Mouse (Mus musculus) heart, postnatal 0 days (tissue): Measurements from ENCODE around the gene Adcy2. TPM values are rescaled to one million over a fixed set of nuclear protein-coding genes. Genes with fewer than 3 reads are reported as not detected.

Experiments
- ATAC-seq: fragments of 200-750 bp; cut with Nextera tagmentation; 2 replicates; pipeline ENCODE4 v1.8.0; 2017; ENCODE audit warnings: low read depth, moderate number of reproducible peaks, moderate library complexity; ENCODE audit not compliant: insufficient read depth
- DNase-seq: peaks from one replicate; pipeline ENCODE4 v3.0.0-alpha.2; 2016; ENCODE audit warnings: low spot score
- H3K27ac ChIP-seq: fragments of 300-500 bp; sonication (generic); 2 replicates; pipeline ENCODE4 v1.5.1; 2014; ENCODE audit warnings: low read depth, mild to moderate bottlenecking
- H3K27me3 ChIP-seq: fragments of 300-500 bp; sonication (generic); 2 replicates; pipeline ENCODE4 v1.6.1; 2014; ENCODE audit warnings: low read length, mixed read lengths; ENCODE audit not compliant: control insufficient read depth, insufficient read depth
- H3K36me3 ChIP-seq: fragments of 300-500 bp; sonication (generic); replicated peaks from 2 replicates; pipeline ENCODE4 v1.6.1; 2014; ENCODE audit warnings: low read length, mixed read lengths; ENCODE audit not compliant: control insufficient read depth, insufficient read depth
- H3K4me1 ChIP-seq: fragments of 300-500 bp; sonication (generic); 2 replicates; pipeline ENCODE4 v1.6.1; 2014; ENCODE audit warnings: antibody characterized with exemption; ENCODE audit not compliant: control insufficient read depth, insufficient read depth
- H3K4me2 ChIP-seq: fragments of 300-500 bp; sonication (generic); 2 replicates; pipeline ENCODE4 v1.6.1; 2014; ENCODE audit warnings: low read depth, mild to moderate bottlenecking, low read length, moderate library complexity
- H3K4me3 ChIP-seq: fragments of 300-500 bp; sonication (generic); 2 replicates; pipeline ENCODE4 v1.5.1; 2014; ENCODE audit warnings: low read depth, low read length
- H3K9ac ChIP-seq: fragments of 300-500 bp; sonication (generic); replicated peaks from 2 replicates; pipeline ENCODE4 v1.6.1; 2014; ENCODE audit warnings: low read depth, low read length, mixed read lengths
- H3K9me3 ChIP-seq: fragments of 300-500 bp; sonication (generic); replicated peaks from 2 replicates; pipeline ENCODE4 v1.6.1; 2016; ENCODE audit warnings: low read length; ENCODE audit not compliant: control insufficient read depth
- CTCF ChIP-seq: IDR thresholded peaks from 2 replicates; pipeline ENCODE4 v1.5.1; 2016; ENCODE audit warnings: antibody characterized with exemption, control low read depth, low read depth
- EP300 ChIP-seq: IDR thresholded peaks from 2 replicates; pipeline ENCODE4 v1.6.1; 2016; ENCODE audit warnings: antibody characterized with exemption, low read depth
- WGBS: fragments of 180-500 bp; shearing (Covaris S2); extraction: QIAGEN DNeasy Blood & Tissue Kit; methylation state at CpG from one replicate; pipeline ENCODE4 v1.1.7; 2014; 5-methylcytosine and 5-hydroxymethylcytosine counted together
- polyA plus RNA-seq: library from polyadenylated mRNA; unstranded; fragments of >200 nt; fragmentation: Nextera tagmentation; extraction: Ambion mirVana; gene quantifications from 2 replicates; pipeline ENCODE4 v1.2.1, GENCODE M21; 2015
- total RNA-seq: library from RNA; depleted of rRNA; stranded (reverse); fragments of >200 nt; gene quantifications from 2 replicates; pipeline ENCODE4 v1.2.3, GENCODE M21; 2014; ENCODE audit warnings: low replicate concordance

Adcy2 gene
- total and polyA plus RNA-seq, 2 experiments from 2014 or later, result 0.19 to 0.34 TPM

DNA sequence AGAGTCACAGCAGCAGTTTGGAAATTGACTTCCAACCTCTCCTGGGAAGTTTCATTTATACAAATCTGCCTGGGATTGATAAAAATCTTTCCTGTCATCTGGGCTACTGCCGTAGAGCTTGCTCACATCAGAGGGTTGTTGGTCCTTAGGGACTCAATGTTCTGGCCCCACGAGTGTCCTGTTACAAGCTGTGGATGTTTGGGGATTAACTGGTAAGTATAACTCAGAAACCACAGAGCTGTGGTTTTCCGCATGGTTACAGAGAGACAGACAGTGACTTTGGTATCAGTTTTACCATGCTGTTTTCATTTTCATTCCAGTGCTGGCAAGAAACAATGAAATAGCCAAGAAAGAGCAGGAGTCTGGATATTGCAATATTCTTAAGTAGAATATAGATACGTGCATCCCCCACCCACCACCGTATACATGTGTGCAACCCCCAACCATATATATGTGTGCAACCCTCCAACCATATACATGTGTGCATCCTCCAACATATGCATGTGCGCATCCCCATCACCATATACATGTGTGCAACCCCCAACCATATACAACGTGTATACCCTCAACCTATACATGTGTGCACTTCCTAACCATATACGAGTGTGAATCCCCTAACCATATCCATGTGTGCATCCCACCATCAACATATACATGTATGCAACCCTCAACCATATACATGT lies 233.3 kb downstream of the Adcy2 start:
- Histone ChIP-seq H3K4me1 (no peaks in the 10 kb centered on the region), H3K9ac (no peak overlapping the region), H3K36me3 (no peaks in the 10 kb centered on the region), H3K27me3 (no peaks in the 10 kb centered on the region), H3K27ac (no peak overlapping the region), H3K4me2 (no peak overlapping the region), H3K9me3 (no peaks in the 10 kb centered on the region), H3K4me3 (no peak overlapping the region)
- TF ChIP-seq EP300, result no peak
- no peak for TF ChIP-seq CTCF
- DNase-seq (no peak), ATAC-seq (no peak)
- 69% methylated on average over 8 of the region's 8 CpGs for WGBS

DNA sequence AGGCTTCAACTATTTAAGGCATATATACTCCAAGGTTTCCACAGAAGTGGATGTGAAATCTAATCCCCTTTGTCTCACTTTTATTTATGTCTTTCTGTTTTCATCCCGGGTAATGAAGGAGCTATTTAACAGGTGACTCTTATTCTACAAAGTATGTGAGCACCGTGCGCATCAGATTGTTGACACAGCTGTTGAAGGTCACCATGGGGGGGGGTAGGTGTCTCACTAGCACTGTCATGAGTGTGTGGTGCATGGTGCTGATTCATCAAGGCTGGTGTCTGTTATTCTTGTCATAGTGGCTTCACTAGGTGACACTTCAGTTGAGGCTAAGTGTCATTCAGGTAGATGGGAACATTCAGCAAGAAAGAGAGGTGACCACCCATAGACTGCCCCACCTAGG lies 234.7 kb downstream of the Adcy2 start:
- Histone ChIP-seq H3K9ac (no peak overlapping the region), H3K27me3 (no peaks in the 10 kb centered on the region), H3K4me2 (no peak overlapping the region), H3K9me3 (no peaks in the 10 kb centered on the region), H3K4me1 (no peaks in the 10 kb centered on the region), H3K4me3 (no peak overlapping the region), H3K36me3 (no peaks in the 10 kb centered on the region), H3K27ac (no peak overlapping the region)
- 65% methylated on average over 3 of the region's 3 CpGs for WGBS
- DNase-seq (no peak), ATAC-seq (no peak)
- TF ChIP-seq EP300, result no peak
- no peak for TF ChIP-seq CTCF

DNA sequence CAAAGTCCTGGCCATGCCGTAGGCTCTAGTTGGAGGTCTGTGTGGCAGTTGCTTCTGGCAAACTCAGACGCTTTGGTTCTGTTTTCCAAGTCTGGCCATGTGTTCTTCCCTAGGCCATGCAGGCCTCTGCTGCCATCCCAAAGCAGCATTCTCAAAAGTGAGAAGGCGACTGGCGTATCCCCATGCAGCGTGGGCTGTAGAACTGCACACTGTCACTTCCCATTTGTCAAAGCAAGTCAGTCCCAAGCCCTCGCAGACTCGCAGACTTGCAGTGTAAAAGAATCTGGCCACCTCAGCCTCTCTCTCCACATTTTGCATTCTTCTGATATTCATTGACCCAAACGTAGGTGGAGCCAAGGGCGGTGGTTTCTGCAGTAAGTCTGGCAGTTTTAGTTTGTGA lies 249.5 kb downstream of the Adcy2 start:
- H3K27ac ChIP-seq, result no peak overlapping the region
- 0 out of 2 replicates have a peak, but pooled peaks cover 2% of the 10 kb centered on the region for H3K9me3 ChIP-seq
- H3K36me3 ChIP-seq, result no peaks in the 10 kb centered on the region
- no peak for ATAC-seq
- H3K4me1 ChIP-seq, result no peaks in the 10 kb centered on the region
- no peak overlapping the region for H3K4me3 ChIP-seq
- DNase-seq, result no peak
- 48% methylated on average over 9 of the region's 9 CpGs for WGBS
- H3K27me3 ChIP-seq, result no peaks in the 10 kb centered on the region
- no peak for TF ChIP-seq CTCF
- TF ChIP-seq EP300, result no peak
- H3K9ac ChIP-seq, result no peak overlapping the region
- no peak overlapping the region for H3K4me2 ChIP-seq

DNA sequence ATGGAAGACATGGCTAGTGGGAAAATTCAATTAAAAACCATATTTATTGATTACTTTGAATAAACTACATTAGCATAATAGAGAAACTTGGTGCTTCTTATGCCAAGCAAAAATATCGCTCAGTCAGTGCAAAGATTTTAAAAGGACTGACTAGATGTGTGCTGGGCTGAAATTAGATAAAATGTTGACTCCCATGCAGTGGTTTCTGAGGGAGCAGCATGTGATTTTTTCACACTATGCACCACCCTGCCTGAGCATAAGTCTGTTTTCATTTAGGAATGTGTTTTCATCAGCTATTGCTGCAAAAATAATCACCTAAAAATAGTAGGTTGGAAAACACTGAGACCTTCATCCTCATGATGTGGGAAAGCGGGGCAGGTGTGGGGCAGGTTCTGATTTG lies 250.0 kb downstream of the Adcy2 start:
- no peak overlapping the region for H3K4me3 ChIP-seq
- TF ChIP-seq CTCF (no peak), EP300 (no peak)
- H3K9me3 ChIP-seq, result no peaks in the 10 kb centered on the region
- H3K27me3 ChIP-seq, result no peaks in the 10 kb centered on the region
- ATAC-seq (no peak), DNase-seq (no peak)
- H3K36me3 ChIP-seq, result no peaks in the 10 kb centered on the region
- H3K9ac ChIP-seq, result no peak overlapping the region
- no peaks in the 10 kb centered on the region for H3K4me1 ChIP-seq
- no peak overlapping the region for H3K27ac ChIP-seq
- H3K4me2 ChIP-seq, result no peak overlapping the region
- WGBS, result 72% methylated on average over 2 of the region's 2 CpGs

DNA sequence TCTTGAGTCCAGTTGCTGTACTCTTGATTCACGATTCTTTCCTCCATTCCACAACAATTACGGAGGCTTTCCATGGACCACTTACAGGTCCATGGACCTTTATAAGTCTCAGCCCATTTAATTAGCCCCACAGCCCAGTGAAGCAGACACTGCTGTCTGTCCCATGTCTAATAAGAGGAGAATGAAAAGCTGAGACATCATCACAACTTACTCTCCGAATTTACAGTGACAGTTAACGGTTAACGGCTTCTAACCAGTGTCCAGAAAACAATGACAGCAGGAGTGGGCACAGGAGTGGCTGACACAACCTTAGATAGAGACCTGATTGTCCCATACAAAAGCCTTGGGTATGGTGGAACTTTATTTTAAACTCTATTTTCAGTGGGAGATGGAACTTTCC lies 253.9 kb downstream of the Adcy2 start:
- ATAC-seq, result no peak
- H3K4me3 ChIP-seq, result no peak overlapping the region
- 78% methylated on average over 5 of the region's 5 CpGs for WGBS
- TF ChIP-seq CTCF (no peak), EP300 (no peak)
- H3K9me3 ChIP-seq, result no peaks in the 10 kb centered on the region
- no peak overlapping the region for H3K27ac ChIP-seq
- H3K4me1 ChIP-seq, result no peaks in the 10 kb centered on the region
- H3K4me2 ChIP-seq, result no peak overlapping the region
- no peaks in the 10 kb centered on the region for H3K27me3 ChIP-seq
- H3K36me3 ChIP-seq, result no peaks in the 10 kb centered on the region
- H3K9ac ChIP-seq, result no peak overlapping the region
- no peak for DNase-seq

DNA sequence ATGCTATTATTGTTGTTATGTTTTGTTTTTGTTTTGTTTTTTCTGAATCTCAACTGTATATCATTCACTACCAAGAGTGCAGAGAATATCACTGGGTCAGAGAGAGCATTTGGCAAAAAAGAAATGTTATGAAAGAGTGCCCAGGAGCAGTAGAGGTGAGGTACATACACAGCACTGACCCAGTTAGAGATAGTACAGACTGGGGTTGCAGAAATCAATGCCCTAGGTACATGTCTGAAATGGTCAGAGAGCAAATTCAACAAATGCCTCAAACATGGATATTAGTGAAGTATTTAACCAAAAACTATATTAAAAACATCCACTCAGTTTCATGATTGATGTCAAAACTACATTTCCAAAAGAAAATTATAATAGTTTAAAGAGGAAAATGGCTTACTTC lies 286.7 kb downstream of the Adcy2 start:
- no peak overlapping the region for H3K4me3 ChIP-seq
- H3K27me3 ChIP-seq, result no peaks in the 10 kb centered on the region
- no peak overlapping the region for H3K27ac ChIP-seq
- H3K9ac ChIP-seq, result no peak overlapping the region
- DNase-seq (no peak), ATAC-seq (no peak)
- no peak overlapping the region for H3K4me2 ChIP-seq
- H3K9me3 ChIP-seq, result no peaks in the 10 kb centered on the region
- H3K4me1 ChIP-seq, result no peaks in the 10 kb centered on the region
- TF ChIP-seq EP300, result no peak
- no peak for TF ChIP-seq CTCF
- no peaks in the 10 kb centered on the region for H3K36me3 ChIP-seq
